Mouse (Mus musculus) urinary bladder, postnatal 36 days (tissue): ENCODE results near the gene Tmbim6.
A peak's percentile ranks its signal among the peaks of the same experiment; 100 is the strongest.
"Not testable (repeated sequence)": the region's sequence is repeated elsewhere in the genome, so short reads cannot be mapped to it uniquely, and the experiment has no call there.

Experiments used
- DNase-seq, 2 experiments: peaks; one replicate each; pipeline ENCODE4 v3.0.0; 2022; ENCODE audit warnings: low spot score in 2 of 2, mixed read lengths in 1 of 2

Gene Tmbim6

DNA sequence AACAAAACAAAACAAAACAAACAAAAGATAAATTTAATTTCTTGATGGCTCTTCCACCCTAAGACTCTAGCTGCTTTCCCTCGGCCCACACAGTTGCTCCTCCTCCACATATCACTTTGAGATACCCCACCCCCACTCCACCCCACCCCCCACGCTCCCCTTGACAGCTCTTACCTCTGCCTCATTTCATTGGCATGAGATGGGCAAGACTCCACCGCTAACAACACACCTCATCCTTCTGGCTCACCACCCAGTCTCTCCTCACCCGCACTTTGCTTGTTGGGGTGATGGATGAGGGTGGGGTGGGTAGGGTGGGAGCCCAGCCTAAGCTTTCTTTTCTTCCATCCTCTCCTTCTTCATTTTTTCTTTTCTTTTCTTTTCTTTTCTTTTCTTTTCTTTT, 24.3 kb downstream of the Tmbim6 start:
- DNase-seq: no peak

DNA sequence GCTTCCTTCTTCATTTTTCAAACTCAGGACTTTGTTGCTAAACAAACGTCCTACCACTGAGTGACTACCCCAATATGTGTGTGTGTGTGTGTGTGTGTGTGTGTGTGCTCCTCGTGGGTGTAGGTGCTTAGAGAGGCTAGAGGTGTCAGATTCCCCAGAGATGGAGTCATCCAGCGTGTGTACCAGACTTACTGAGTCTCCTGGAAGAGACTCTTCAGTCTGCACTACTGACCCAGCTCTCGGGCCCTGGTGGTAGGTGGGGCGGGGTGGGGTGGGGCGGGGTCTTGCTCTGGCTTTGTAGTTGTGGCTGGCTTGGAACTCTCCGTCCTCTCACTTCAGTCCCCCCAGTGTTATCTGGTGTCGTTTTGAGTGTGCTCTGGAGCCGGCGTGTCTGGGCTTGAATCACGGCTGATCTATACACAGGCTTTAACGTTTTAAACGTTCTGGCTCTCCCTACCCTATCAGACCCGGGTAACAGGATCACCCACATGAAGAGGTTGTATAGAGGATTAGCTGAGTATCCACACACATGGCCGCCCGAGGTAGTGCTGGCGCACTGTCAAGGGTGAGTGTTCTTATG, 25.1 kb downstream of the Tmbim6 start:
- DNase-seq: no peak

GRCm38 (mm10) chr15:99420101-99420500, 27.4 kb downstream of the Tmbim6 start:
- DNase-seq: no peak

GRCm38 (mm10) chr15:99420521-99421014, 27.9 kb downstream of the Tmbim6 start:
- DNase-seq: peak in 1 of 2 experiments; percentile 71

DNA sequence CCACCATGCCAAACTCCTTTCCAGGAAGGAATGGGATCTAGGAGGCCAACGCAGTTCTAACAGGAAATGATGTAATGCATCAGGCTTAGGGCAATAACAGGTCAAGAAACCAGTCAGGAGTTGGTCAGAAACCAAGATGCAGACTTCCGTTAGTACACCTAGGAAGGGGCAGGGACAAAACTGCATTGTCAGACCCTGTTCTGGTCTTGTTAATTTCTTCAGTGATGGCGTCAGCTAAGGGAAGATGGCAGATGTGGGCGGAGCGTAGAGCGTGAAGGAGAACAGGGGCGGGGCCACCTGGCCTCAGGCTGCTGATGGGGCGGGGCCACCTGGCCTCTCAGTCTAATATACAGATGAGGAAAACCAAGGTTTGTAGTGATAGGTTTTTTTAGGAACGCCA, 28.5 kb downstream of the Tmbim6 start:
- no peak for DNase-seq

DNA sequence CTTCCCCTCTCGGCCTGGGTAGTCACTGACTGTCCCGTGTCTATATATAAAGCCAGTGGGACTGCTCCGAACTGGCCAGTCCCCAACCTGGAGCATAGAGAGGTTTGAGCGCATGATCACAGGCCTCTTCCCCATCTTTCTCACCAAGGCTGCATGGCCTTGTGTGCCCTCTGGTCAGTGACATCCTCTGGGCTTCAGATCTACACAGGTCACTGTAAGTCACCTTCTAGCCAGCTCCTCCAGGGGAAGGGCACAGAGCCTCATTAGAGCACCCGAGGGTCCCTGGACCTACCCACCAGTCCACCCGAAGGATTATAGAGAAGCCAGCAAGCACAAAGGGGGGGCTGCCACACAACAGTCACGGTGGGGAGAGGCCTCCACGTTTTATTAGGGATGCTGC, 29.0 kb downstream of the Tmbim6 start:
- DNase-seq: no peak

GRCm38 (mm10) chr15:99422551-99422950, 29.9 kb downstream of the Tmbim6 start:
- DNase-seq: no peak

GRCm38 (mm10) chr15:99423131-99423530, 30.4 kb downstream of the Tmbim6 start:
- no peak for DNase-seq

- no peak for DNase-seq
These were observed 31.2 kb downstream of the Tmbim6 start for GRCm38 (mm10) chr15:99423884-99424283.

GRCm38 (mm10) chr15:99430394-99430793, 37.7 kb downstream of the Tmbim6 start:
- DNase-seq: no peak

DNA sequence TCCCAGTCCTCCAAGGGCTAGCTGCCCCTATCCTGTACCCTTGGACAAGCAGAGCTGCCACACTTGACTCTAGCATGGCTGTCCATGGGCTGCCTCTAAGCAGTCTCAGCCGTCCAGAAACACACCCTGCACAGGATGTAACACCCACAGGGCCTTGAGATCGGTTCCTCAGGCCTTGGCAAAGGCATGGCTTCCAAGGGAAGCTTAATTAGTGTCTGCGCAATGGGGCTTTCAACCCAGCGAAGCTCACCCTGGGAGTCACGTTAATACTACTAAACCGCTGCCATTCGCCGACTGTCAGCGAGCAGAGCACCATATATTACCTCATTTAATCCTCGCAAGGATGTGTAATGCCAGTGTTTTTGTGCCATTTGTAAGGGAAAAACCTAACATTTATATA, 38.4 kb downstream of the Tmbim6 start:
- DNase-seq: no peak

- DNase-seq: no peak
These were observed 38.8 kb downstream of the Tmbim6 start for GRCm38 (mm10) chr15:99431504-99431903.

DNA sequence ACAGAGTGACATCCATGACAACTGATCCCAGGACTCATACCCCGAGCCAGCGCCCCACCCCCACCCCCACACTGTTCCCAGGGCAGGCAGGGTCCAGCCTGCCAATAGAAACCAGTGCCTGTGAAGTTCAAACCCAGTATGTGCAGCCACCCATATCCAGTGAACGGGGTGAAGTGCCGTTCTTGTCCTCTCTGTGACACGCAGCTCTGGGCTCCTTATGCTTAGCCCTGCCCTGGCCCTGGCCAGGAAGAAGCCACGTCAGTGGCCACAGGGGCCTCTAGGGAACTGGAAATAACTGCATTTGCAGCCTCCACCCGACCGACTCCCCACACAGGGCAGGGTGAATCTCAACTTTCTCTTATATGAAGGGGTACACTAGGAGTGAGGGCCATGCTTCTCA, 39.3 kb downstream of the Tmbim6 start:
- no peak for DNase-seq

DNA sequence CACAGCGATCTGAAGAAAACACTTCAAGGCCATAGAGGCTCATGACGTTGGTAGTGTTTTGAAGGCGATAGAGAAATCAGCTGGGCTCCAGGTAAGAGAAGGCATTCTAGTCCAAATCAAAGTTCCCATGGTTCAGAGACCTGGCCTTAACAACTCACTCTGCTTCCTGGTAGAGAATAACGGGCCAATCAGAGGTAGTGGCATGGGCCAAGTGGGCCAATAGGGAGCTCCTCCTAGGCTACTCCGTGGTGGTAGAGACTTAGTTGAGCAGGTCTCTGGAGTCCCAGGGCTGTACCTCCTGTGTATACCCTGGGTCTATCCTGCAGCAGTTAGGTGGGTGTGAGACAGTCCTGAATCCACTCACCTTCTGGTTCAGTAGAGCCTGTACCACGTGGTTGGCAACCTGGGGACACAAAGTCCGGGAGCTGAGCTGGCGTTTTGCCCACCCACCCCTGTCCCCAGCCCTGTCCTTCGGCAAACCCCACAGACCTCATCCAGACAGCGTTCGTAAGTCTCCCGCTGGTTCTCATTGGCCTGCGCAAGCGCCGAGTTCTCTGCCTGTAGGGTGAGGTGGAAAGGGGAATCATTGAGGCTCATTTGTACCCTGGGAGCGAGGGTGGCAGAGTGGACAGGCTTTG, 40.5 kb downstream of the Tmbim6 start:
- DNase-seq: no peak

DNA sequence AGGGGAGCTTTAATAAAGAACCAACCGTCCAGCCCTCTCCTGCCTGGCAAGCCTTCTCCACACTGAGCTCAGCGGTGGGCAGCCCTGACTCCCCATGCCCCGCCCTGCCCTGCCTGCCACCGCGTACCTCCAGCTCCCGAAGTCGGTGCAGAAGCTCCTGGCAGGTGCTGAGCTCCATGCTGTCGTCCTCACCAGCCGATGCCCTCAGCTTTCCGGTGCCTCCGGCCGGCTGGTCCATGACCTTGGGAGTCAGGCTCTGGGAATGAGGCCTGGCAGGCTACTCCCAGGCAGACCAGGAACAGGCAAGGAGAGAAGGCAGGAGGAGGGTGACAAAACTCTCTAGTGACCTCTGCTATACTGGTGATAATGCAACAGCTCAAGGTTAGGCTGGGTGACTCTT, 41.2 kb downstream of the Tmbim6 start:
- no peak for DNase-seq

- no peak for DNase-seq
These were observed 46.5 kb downstream of the Tmbim6 start for GRCm38 (mm10) chr15:99438966-99439698.

GRCm38 (mm10) chr15:99440112-99440815, 47.6 kb downstream of the Tmbim6 start:
- no peak for DNase-seq

DNA sequence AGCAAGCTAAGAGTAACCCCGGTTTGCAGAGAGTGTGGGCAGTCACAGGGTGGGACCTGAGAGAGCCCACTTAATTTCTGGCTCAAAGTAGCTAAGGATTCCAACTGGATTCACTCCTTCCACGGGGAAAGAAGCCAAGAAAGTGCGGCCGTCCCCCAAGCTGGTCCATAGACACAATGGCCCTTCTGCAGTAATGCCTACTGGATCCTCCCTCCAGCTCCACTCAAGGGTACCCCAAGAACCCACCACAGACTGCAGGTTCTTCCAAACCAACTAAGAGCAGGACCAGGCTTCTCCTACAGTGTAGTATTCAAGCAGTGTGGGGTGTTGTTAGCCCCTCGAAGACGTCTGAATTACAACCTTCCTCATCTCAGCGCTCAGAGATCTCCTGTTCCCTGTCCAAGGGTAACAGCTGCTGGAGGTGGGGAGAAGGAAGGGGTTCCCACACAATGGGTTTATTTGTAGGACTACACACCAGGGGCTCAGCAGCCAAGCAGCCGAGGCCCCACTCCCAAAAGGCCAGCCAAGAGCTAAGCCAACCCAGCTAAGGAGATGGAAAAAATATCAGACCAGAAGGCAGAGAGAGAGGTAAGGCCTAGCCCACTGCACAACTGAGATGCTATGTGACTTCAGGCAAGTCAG, 48.3 kb downstream of the Tmbim6 start:
- no peak for DNase-seq

- no peak for DNase-seq
These were observed 49.7 kb downstream of the Tmbim6 start for GRCm38 (mm10) chr15:99442358-99442757.

GRCm38 (mm10) chr15:99445567-99445966, 52.9 kb downstream of the Tmbim6 start:
- DNase-seq: no peak

DNA sequence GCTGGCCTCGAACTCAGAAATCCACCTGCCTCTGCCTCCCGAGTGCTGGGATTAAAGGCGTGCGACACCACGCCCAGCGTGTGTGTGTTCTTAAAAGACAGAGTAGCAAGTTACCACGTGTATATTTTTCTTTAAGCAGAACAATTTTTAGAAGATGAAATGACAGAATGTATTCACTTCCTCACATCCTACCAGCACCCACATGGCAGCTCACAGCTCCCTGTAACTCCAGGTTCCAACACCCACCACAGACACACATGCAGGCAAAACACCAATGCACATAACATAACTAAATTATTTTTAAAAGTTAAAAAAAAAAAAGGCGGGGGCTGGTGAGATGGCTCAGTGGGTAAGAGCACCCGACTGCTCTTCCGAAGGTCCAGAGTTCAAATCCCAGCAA, 53.5 kb downstream of the Tmbim6 start:
- not testable (repeated sequence) for DNase-seq
